Mouse (Mus musculus) liver, embryonic 15.5 days (tissue): ENCODE results near the gene Rack1. TPM values are rescaled to one million over a fixed set of nuclear protein-coding genes. Genes with fewer than 3 reads are reported as not detected.
A peak's percentile ranks its signal among the peaks of the same experiment; 100 is the strongest.

ENCODE experiments used
- ATAC-seq: fragments of 200-750 bp; cut with Nextera tagmentation; 2 replicates; pipeline ENCODE4 v1.8.0; 2017; ENCODE audit warnings: moderate number of reproducible peaks, mild to moderate bottlenecking, moderate library complexity; ENCODE audit not compliant: insufficient read depth
- H3K27ac ChIP-seq: fragments of 300-500 bp; sonication (generic); replicated peaks from 2 replicates; pipeline ENCODE4 v1.5.1; 2015; ENCODE audit warnings: mild to moderate bottlenecking, inconsistent platforms
- H3K27me3 ChIP-seq: fragments of 300-500 bp; sonication (generic); 2 replicates; pipeline ENCODE4 v1.6.1; 2015; ENCODE audit warnings: mild to moderate bottlenecking, inconsistent platforms
- H3K36me3 ChIP-seq: fragments of 300-500 bp; sonication (generic); replicated peaks from 2 replicates; pipeline ENCODE4 v1.6.1; 2015; ENCODE audit warnings: moderate library complexity, mild to moderate bottlenecking, inconsistent platforms
- H3K4me1 ChIP-seq: fragments of 300-500 bp; sonication (generic); replicated peaks from 2 replicates; pipeline ENCODE4 v1.6.1; 2015; ENCODE audit warnings: inconsistent platforms
- H3K4me2 ChIP-seq: fragments of 300-500 bp; sonication (generic); 2 replicates; pipeline ENCODE4 v1.6.1; 2015; ENCODE audit warnings: moderate library complexity, mild to moderate bottlenecking, inconsistent platforms
- H3K4me3 ChIP-seq: fragments of 300-500 bp; sonication (generic); replicated peaks from 2 replicates; pipeline ENCODE4 v1.5.1; 2015; ENCODE audit warnings: mild to moderate bottlenecking, inconsistent platforms
- H3K9ac ChIP-seq: fragments of 300-500 bp; sonication (generic); 2 replicates; pipeline ENCODE4 v1.6.1; 2015; ENCODE audit warnings: moderate library complexity, mild to moderate bottlenecking, inconsistent platforms
- H3K9me3 ChIP-seq: fragments of 300-500 bp; sonication (generic); replicated peaks from 2 replicates; pipeline ENCODE4 v1.6.1; 2016; ENCODE audit warnings: inconsistent platforms
- WGBS: fragments of 180-500 bp; shearing (Covaris S2); methylation state at CpG from one replicate; pipeline ENCODE4 v1.1.7; 2015; ENCODE audit warnings: mixed read lengths; ENCODE audit not compliant: insufficient replicate concordance; 5-methylcytosine and 5-hydroxymethylcytosine counted together
- polyA plus RNA-seq: library from polyadenylated mRNA; unstranded; fragments of >200 nt; fragmentation: Nextera tagmentation; extraction: Ambion mirVana; gene quantifications from 2 replicates; pipeline ENCODE4 v1.2.1, GENCODE M21; 2015

Gene Rack1
- polyA plus RNA-seq, 1 experiment from 2014 or later, result 438 TPM

DNA sequence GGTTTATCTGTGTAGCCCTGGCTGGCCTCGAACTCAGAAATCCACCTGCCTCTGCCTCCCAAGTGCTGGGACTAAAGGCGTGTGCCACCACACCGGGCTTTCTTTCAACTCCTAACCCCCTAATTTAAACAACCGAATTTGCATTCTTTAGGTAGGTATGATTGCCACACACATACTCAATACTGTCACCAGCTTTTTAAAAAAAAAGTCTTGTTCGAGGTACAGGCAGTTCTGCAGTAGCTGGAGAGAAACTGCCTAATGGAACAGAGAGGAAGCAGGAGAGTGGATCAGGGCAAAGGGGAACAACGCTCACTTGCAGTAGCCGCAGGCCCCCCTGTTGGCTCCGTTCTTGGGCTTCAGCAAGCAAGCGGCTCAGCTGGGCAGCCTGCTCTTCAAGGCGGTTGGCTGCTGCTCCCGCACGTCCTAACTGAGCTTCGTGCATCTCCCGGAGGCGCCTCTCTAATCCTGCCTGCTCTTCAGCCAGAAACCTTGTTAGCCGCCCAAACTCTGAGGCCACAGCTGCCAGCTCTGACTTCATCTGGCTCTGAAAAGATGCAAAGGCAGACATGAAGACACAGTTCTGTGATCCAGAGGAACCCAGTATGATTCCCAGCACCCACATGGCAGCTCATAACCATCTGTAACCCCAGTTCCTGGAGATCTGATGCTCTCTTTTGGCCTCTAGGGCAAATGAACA is 8.8 kb downstream of the Rack1 start:
- H3K9me3 ChIP-seq, result no peaks in the 10 kb centered on the region
- WGBS, result 72% methylated on average over 16 of the region's 16 CpGs
- H3K27me3 ChIP-seq, result no peaks in the 10 kb centered on the region
- no peak overlapping the region for H3K4me3 ChIP-seq
- H3K9ac ChIP-seq, result no peak overlapping the region
- H3K4me2 ChIP-seq, result no peak overlapping the region
- 0 out of 2 replicates have a peak overlapping the region, but pooled peaks have one; percentile 15 for H3K27ac ChIP-seq
- H3K36me3 ChIP-seq, result peaks cover 99% of the 10 kb centered on the region
- H3K4me1 ChIP-seq, result peaks cover 22% of the 10 kb centered on the region; the same call in 1 of the 2 replicates
- ATAC-seq, result no peak

DNA sequence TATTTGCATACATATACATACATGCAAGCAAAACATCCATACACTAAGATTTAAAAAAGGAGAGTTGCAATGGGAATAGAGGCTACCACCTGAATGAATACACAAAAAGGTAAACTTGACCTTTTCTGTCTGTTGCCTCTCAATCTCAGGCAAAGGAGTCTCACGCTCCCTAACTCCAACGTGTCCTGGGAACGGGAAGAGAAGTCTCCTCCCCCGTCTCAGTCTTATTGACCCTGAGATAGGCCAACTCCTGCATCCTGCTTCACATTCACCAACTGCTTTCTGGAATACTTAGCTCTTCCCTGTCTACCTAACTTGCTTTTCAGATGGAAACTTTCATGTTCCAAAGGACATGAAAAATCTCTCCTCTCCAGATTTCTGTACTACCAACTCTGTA is 9.3 kb downstream of the Rack1 start:
- no peak overlapping the region for H3K9ac ChIP-seq
- 71% methylated on average over 4 of the region's 4 CpGs for whole genome bisulfite sequencing
- no peak overlapping the region for H3K4me2 ChIP-seq
- H3K4me3 ChIP-seq, result no peak overlapping the region
- no peaks in the 10 kb centered on the region for H3K27me3 ChIP-seq
- no peak for ATAC-seq
- peaks cover 21% of the 10 kb centered on the region for H3K4me1 ChIP-seq
- H3K9me3 ChIP-seq, result no peaks in the 10 kb centered on the region
- H3K36me3 ChIP-seq, result peaks cover 94% of the 10 kb centered on the region
- no peak overlapping the region for H3K27ac ChIP-seq

DNA sequence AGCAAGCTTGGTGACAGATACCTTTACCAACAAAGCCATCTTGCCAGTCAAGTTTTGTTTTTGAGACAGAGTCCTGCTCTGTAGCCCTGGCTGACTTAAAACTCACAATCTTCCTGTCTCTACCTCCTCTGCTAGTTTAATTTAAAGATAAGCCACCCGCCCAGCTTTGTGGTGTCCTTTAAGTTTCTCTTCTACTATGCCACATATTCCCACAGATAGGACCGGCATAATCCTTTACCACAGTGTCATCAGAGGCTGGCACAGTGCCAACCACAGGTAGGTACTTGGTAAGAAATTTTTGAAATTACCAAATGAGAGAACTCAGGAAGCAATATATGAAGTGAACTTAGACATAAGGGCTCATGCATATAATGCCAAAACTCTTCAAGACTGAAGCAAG is 10.0 kb downstream of the Rack1 start:
- ATAC-seq, result no peak
- Histone ChIP-seq H3K9me3 (no peaks in the 10 kb centered on the region), H3K9ac (no peak overlapping the region), H3K4me3 (no peak overlapping the region), H3K27ac (no peak overlapping the region), H3K4me2 (no peak overlapping the region), H3K4me1 (peaks cover 26% of the 10 kb centered on the region), H3K27me3 (no peaks in the 10 kb centered on the region), H3K36me3 (peaks cover 86% of the 10 kb centered on the region)
- 35% methylated on average over 2 of the region's 2 CpGs for WGBS

DNA sequence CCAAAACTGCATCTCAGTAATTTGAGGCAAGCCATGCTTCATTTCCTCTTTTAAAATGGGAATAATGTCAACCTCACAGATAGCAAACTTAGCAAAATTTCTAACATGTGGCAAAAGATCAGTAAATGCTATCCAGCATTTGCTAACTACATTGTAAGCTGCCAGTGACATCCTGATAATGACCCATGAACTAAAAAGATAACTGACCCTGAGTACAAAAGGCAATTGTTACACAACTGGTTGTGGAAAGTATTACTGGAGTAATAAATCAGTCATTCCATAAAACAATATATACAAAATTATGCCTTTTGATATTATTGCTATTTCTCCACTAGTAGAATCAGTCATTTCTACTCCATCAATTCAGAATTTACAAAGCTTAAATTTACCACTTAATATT is 13.7 kb downstream of the Rack1 start:
- Histone ChIP-seq H3K9ac (no peak overlapping the region), H3K4me3 (no peak overlapping the region), H3K9me3 (no peaks in the 10 kb centered on the region), H3K27ac (no peak overlapping the region), H3K4me1 (peaks cover 35% of the 10 kb centered on the region), H3K36me3 (peaks cover 50% of the 10 kb centered on the region), H3K27me3 (no peaks in the 10 kb centered on the region), H3K4me2 (no peak overlapping the region)
- no peak for ATAC-seq

DNA sequence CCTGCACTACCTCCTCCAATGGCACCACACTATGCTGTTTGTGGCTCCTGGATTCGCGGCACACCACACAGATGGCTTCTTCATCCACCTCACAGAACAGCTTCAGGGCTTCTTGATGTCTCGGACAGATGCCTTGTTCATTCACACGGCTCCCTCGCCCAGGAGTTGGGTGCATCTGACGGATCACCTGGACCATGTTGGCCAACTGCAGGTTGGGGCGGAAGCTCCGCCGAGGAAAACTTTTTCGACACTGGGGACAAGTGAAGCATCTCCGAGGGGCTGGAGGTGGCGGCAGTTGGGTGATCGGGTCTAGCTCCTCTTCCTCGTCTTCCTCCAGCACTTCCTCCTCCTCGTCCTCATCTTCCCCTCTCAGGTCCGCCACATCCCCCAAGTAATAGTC is 15.7 kb downstream of the Rack1 start:
- ATAC-seq, result no peak
- Histone ChIP-seq H3K27ac (peak overlapping the region; percentile 97; the same call in 1 of the 2 replicates), H3K4me2 (peak overlapping the region; percentile 93), H3K4me1 (peaks cover 42% of the 10 kb centered on the region), H3K9me3 (no peaks in the 10 kb centered on the region), H3K36me3 (peaks cover 29% of the 10 kb centered on the region), H3K9ac (peak overlapping the region; percentile 85; the same call in 1 of the 2 replicates), H3K4me3 (peak overlapping the region; percentile 83), H3K27me3 (no peaks in the 10 kb centered on the region)
- WGBS, result 57% methylated on average over 16 of the region's 16 CpGs

DNA sequence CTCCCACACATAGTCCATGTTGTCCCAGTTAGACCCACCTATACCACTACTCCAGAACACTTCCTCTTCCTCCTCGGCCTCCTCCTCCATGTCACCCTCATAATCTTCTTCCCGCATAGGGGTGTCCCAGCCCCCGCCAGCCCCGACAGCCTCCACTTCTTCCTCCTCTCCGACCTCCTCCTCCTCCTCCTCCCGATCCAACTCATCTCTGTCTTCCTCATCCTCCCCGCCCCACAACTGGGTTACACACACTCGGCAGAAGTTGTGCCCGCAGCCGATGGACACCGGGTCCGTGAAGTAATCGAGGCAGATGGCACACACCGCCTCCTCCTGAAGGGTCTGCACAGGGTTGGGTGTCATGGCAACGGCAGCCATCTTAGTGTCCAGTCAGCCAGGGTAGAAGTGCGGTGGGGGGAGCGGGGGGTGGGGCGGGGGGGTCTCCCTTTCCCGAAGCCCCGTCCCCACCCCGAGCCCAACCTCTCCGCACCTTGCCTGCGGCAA is 16.2 kb downstream of the Rack1 start:
- H3K27ac ChIP-seq, result peak overlapping the region; percentile 97
- peaks cover 42% of the 10 kb centered on the region for H3K4me1 ChIP-seq
- no peaks in the 10 kb centered on the region for H3K27me3 ChIP-seq
- WGBS, result under 1% methylated on average over 23 of the region's 23 CpGs
- peak overlapping the region; percentile 83 for H3K4me3 ChIP-seq
- no peaks in the 10 kb centered on the region for H3K9me3 ChIP-seq
- ATAC-seq, result no peak
- H3K4me2 ChIP-seq, result peak overlapping the region; percentile 93
- peaks cover 25% of the 10 kb centered on the region for H3K36me3 ChIP-seq
- peak overlapping the region; percentile 85 for H3K9ac ChIP-seq

DNA sequence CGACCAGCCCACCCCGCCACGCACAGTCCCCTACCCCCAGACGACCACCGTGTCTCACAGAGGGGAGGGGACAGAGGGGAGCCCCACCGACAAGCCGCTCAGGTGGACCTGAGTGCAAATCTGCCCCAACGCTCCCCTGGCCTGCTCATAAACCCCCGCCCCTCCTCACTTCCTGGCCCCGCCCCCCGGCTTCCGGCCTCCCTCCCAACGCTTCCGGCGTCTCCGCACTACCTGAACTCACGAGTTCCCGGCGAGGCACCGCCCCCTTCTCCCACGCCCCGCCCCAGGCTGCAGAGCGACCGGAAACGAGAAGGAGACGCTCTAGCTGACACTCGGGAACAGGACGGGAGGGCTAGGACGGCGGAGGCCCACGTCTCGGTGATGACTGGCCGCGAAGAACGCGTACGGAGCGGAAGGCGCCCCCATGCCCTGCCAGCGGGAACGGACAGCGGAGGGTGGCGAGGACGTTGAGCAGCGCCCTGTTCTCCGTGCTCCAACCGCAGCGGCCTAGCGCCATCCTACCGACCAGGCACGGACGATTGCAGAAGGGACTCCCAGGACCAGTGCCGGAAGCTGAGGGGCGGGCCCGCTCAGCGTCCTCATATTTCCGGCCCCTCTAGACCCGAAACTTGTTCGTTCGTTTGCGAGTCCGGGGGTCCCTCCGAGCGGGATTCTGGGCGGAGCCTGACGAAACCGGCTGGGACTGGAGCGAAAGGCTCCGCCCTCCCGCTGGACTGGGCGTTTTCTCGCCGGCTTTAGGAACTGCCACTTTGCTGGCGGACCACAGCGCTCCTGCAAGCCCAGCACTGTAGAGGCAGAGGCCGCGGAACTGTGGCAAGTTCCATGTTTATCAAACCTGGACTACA is 16.9 kb downstream of the Rack1 start, which contains the start of gene Trim41:
Gene Trim41 (minus strand): TSS at position 554 of the 866 bp plus-strand sequence.
- H3K9me3 ChIP-seq, result no peaks in the 10 kb centered on the region

DNA sequence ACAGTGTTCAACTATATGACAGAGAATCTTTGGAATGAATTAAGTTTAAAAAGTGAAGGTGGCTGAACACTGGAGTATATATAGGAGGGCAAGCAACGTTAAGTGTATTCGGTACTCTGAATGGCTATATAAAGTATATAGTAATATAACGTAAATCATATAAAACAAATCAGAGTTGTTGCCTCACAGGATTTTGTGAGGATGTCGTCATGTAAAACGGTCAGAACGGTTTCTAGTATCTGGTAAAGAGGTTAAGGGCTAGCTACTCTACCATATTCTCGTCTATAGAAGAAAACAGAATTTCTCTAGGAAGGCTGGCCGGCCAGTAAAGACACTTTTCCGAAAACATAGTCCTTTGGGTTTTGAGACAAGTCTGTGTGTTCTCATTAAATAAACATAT is 17.7 kb downstream of the Rack1 start:
- H3K4me2 ChIP-seq, result peak overlapping the region; percentile 93
- H3K27ac ChIP-seq, result peak overlapping the region; percentile 97
- WGBS, result 5% methylated on average over 9 of the region's 9 CpGs
- peaks cover 46% of the 10 kb centered on the region for H3K4me1 ChIP-seq
- H3K9ac ChIP-seq, result peak overlapping the region; percentile 84
- H3K9me3 ChIP-seq, result no peaks in the 10 kb centered on the region
- ATAC-seq, result no peak
- H3K36me3 ChIP-seq, result peaks cover 10% of the 10 kb centered on the region
- peaks cover 4% of the 10 kb centered on the region; the same call in 1 of the 2 replicates for H3K27me3 ChIP-seq
- peak overlapping the region; percentile 83 for H3K4me3 ChIP-seq

More for the DNA sequence above, 16.9 kb downstream of the Rack1 start, which contains the start of gene Trim41:
- Histone ChIP-seq H3K36me3 (peaks cover 18% of the 10 kb centered on the region), H3K27ac (peak within 1 kb of the TSS; percentile 97), H3K4me2 (peak within 1 kb of the TSS; percentile 93), H3K9ac (peak within 1 kb of the TSS; percentile 85), H3K4me3 (peak within 1 kb of the TSS; percentile 83), H3K4me1 (peaks cover 42% of the 10 kb centered on the region), H3K27me3 (no peaks in the 10 kb centered on the region)
- ATAC-seq, result peak; percentile 96
- under 1% methylated on average over 77 of the region's 77 CpGs for WGBS

DNA sequence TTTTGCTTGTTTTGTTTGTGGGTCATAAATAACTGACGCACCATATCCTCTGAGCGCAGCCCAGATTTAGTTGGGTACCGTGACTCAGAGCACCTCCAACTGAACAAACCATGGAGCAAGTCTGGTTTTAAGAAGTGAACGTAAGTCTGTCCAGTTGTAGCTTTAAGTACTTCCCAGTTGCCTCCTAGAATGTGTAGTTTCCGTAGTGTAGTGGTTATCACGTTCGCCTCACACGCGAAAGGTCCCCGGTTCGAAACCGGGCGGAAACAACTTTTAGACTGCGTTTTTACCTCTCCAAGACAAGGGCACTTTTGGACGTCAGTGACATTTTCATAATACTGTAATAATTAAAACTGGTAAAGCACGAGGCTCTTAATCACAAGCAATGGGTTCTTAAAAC is 18.2 kb downstream of the Rack1 start:
- ATAC-seq, result no peak
- WGBS, result under 1% methylated on average over 16 of the region's 16 CpGs
- Histone ChIP-seq H3K4me3 (peak overlapping the region; percentile 83), H3K9me3 (no peaks in the 10 kb centered on the region), H3K27ac (peak overlapping the region; percentile 97), H3K4me1 (peaks cover 49% of the 10 kb centered on the region), H3K27me3 (peaks cover 7% of the 10 kb centered on the region; the same call in 1 of the 2 replicates), H3K9ac (peak overlapping the region; percentile 84), H3K36me3 (0 out of 2 replicates have a peak, but pooled peaks cover 4% of the 10 kb centered on the region), H3K4me2 (peak overlapping the region; percentile 93)

DNA sequence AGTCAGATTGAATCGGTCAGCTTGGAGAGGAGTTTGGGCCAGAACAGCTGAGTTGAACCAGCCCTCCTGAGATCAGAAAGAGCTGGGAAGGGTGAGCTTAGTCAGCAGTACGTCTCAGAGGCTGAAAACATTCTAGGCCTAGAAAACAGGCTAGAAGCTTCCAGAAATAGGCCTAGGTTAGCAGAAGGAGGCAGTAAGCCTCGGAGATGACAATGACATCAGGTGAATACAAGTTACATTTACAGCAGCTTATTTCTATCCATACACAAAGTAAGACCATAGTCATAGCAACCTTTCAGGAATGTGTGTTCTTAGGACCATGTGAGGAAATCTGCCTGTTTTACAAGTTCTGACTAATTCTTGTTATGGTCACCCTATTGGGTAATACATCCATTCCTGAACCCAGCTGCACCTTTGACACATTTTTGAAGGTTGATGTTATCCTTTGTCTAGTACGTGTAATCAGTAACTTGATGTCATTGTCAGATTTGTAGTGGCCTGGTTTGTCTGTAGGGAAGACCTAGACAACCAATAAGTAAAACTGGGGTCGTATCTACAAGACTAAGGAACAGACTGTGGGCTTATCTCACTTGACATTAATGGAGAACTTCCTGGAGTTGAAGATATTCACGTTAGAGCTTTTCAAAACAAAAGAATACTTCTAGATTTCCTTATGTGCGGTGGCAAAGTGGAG is 19.6 kb downstream of the Rack1 start:
- Histone ChIP-seq H3K27ac (no peak overlapping the region), H3K27me3 (peaks cover 21% of the 10 kb centered on the region), H3K9ac (no peak overlapping the region), H3K9me3 (no peaks in the 10 kb centered on the region), H3K36me3 (no peaks in the 10 kb centered on the region), H3K4me2 (no peak overlapping the region), H3K4me1 (peaks cover 51% of the 10 kb centered on the region), H3K4me3 (no peak overlapping the region)
- ATAC-seq, result no peak
- 36% methylated on average over 7 of the region's 7 CpGs for WGBS

DNA sequence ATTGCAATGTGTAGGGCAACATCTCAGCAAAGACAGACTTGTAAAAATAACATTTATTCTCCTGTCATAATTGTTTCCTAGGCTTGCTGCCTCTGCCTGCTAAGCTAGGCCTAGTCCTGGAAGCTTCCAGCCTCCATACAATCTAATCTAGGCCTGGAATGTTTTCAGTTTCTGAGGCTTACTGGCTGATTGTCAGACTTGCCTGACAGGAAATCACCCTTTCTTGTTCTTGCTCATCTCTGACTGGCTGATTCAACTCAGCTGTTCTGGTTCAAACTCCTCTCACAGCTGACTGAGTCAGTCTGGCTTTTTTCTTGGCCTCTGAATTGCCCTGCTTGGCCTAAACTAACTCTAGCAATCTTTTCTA is 20.2 kb downstream of the Rack1 start:
- H3K27me3 ChIP-seq, result peaks cover 25% of the 10 kb centered on the region
- H3K9me3 ChIP-seq, result no peaks in the 10 kb centered on the region
- H3K27ac ChIP-seq, result no peak overlapping the region
- H3K36me3 ChIP-seq, result no peaks in the 10 kb centered on the region
- peaks cover 48% of the 10 kb centered on the region for H3K4me1 ChIP-seq
- H3K4me3 ChIP-seq, result no peak overlapping the region
- no peak overlapping the region for H3K4me2 ChIP-seq
- no peak overlapping the region for H3K9ac ChIP-seq
- ATAC-seq, result no peak
